Mouse (Mus musculus) layer of hippocampus, postnatal 14 days (tissue): ENCODE measurements at regions not wholly inside any gene's neighbourhood (a gene's known extent, or its start where the extent isn't known, plus 50 kb on each side); places are given as distances from the start of the nearest gene placed in this dataset.

Experiments used
- DNase-seq, 2 experiments: peaks; one replicate each; pipeline ENCODE4 v3.0.0; 2021 to 2022; ENCODE audit warnings: low spot score in 2 of 2, mixed read lengths in 1 of 2

DNA sequence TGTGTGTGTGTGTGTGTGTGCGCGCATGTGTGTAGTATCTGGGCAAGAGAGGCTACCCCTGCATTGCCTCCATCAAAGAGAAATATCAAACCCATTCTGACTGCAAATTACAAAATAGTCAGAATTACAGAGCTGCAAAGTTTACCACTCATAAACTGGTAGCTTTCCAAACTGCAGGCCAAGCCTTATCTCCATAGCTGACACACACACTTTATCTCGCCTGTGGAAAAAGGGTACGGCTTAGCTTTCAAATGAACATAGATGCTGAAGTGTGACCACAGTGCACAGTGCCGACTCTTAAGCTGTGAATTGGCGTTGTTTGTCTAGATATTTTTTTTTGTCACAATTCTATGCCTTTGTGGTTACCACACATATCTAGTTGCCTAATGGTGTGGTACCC lies 60.1 kb upstream of the Prickle1 start:
- DNase-seq: no peak

DNA sequence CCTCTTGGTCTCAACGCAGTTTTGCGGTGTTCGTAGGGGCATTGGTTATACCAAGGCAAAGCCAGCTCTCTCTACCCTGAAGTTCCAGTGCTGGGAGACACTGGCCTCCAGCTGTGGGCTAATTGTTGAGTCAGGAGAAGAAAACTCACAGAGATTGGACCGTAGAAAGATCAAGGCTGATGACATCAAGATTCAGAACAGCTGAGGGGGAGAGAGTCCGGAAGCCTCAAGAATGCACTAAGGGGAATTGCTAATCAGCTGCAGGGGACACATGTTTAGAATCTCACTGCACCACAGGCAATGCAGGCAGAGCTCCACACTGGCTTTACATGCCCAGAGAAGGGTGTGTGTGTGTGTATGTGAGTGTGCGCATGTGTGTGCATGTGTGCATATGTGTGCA lies 59.6 kb upstream of the Prickle1 start:
- DNase-seq: no peak

DNA sequence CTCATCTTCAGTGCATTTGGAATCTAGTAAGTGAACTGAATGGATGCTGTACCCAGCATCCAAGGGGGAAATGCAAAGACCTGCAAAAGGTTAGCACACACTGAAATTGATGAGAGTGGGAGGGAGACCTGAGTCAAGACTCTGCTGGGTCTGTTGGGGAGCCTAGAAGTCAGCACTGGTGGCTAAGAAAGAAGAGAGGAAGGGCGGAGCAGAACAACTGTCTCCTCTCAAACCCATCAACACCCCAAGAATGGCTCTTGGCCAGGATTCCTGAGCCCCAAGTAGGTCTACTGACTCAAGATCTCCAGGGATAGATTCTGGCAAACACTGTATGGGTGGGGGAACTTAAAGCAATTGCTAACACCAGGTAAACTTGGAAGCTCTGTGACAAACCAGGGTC lies 57.7 kb upstream of the Prickle1 start:
- DNase-seq: no peak

DNA sequence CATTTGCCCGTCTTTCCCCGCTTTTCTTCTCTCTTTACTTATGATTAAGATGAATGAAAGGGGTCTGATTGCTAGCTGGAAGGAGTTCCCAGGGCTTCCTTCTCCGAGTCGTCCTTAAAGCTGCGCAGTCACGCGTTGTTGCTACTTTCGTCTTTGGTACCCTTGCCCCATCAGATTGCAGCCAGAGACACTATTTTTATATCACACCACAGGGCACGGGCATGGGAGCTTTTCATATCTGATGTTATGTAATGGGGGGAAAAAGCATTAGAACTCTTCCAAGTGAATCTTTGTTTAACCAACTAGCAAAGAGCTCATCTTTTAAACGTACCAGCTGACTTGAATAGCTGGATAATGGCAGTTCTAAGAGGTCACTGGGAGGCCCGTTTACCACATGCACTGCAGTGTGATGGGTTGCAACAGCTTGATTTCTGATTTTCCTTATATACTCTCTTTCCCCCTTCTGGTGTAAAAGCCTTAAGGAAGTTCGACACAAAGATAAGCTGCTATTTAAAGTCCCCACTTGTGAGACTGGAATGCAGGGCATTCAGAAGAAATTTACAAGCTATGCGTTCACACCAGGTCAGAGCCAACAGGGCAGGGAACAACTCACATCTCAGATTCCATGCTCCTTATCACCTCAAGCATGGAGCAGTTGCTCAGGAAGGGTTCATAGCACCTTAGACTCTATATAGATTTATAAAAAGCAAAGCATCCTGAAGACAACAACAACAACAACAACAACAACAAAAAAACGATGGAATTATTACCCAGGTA lies 55.5 kb upstream of the Prickle1 start:
- no peak for DNase-seq

DNA sequence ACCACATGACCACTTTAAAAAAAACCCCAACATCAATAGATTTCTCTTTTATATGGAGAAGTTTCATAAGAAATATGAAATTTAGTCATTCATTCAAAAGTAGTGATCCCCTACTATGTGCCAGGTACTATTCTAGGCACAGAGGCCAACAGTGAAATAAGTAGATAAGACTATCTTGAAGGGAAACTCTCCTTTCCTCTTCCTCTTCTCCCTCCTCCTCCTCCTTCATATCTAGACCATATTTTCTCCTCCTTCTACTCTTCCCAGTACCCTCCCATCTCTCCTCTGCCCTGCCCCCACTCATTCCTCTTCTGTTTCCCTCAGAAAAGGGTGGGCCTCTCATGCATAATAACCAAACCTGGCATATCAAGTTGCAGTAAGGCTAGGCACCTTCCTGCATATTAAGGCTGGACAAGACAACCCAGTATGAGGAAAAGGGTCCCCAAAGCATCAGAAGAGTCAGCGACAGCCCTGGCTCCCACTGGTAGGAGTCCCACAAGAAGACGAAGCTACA lies 54.4 kb upstream of the Prickle1 start:
- DNase-seq: no peak

DNA sequence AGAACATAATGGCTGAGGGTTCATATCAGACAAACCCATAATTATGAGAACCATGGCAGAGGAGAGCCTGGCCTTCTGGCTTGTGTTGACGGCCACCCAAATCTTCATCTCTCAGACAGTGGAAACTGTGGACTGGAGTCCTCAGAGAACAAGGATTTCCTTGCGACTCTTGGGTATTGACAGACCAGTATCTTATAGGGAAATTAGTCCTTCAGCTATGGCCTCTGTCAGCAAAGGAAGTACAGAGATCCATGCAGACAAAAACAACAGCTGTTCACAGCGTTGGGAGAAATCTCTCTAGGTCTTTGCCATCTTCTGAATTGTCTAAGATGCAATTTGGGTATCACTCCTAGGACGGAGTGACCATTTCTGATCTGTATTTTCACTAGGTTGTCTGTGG lies 53.0 kb upstream of the Prickle1 start:
- DNase-seq: no peak

DNA sequence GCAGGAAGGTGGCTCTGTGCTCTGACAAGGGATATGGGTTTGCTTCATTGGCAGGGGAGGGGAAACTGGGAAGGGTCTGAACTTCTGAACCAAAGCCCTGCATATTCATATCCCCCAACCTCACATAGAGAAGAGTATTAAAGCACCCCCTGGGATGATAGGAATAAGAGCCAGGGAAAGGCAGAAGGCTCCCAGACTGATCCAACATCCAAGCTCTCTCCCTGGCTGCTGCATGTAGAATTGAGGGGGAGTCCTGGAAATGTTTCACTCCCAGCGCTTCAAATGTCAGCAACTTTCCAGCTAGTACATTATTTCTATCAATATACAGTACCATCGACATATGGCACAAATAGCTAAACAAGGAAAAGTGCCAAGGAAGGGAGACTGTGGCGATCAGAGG lies 51.1 kb upstream of the Prickle1 start:
- peak; percentile 12 to 49 for DNase-seq

DNA sequence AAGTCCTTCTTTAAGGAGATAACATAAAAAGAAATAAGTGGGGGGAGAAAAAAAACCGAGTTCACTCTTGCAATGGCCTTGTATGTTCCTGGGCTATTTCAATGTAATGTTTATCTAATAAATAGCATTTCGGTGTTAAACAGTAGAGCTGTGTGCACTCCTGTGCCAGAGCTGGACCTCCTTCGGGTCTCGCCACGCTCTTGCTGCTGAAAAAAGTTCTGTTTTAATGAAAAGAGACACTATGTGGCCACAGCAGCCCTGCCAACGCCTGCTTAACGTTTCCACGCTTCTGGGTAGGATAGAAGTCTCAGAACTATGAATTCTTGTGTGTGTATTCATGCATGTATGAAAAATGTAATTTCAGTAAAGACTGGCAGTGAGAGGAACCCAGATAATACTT lies 50.3 kb upstream of the Prickle1 start:
- no peak for DNase-seq
